Comparison of ENCODE assay signal across 9 mouse cellular contexts in the genomic region with DNA sequence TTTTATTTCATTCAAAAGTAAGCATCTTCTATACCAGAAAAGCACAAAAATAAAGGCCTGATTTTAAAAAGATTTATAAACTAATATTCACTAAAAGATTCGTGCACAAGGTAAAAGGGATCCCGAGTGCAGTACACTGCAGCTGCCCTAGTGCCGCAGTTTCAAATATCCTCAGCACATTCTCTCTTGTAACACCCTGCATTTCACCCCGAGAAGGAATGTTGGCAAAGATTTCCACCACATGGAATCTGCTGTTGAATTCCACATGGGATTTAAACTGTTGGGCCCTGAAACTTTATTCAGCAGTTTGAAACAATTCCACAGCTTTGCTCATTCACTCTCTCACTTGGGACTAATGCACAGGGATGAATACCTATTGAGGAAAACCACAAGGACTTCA. TPM values are rescaled to one million over a fixed set of nuclear protein-coding genes. Genes with fewer than 3 reads are reported as not detected.
DNase-seq lines count a peak whose midpoint lies in the region; ATAC-seq and TF ChIP-seq lines count a peak whose summit lies in the region.
"Had no signal": no experiment of that assay in that cellular context is flagged by ENCODE, and none has a peak within 500 bp of the region (broad histone marks: within the 10 kb centered on the region; RNA-seq: fewer than 3 reads in every experiment).

Ogn (plus strand) TSS at position 333 of the 400 bp plus-strand sequence.

- H3K4me2 ChIP-seq in kidney, embryonic 15.5 days = no peak within 1 kb of the TSS; the same call in 1 of the 2 replicates
- peak within 1 kb of the TSS; percentile 78 for H3K4me2 ChIP-seq in myocyte (ENCODE audit: low read depth)

- H3K36me3 ChIP-seq in kidney, embryonic 15.5 days = no peaks in the 10 kb centered on the region
- H3K36me3 ChIP-seq in myocyte (ENCODE audit: control insufficient read depth, insufficient read depth) = peaks cover 16% of the 10 kb centered on the region

- 57% methylated on average over 4 of the region's 4 CpGs for WGBS in kidney, embryonic 15.5 days

- H3K9ac ChIP-seq in kidney, embryonic 15.5 days = no peak within 1 kb of the TSS

- H3ac ChIP-seq in myocyte (ENCODE audit: control insufficient read depth, insufficient read length) = no peak within 1 kb of the TSS

- peak; percentile 32 for DNase-seq in urinary bladder, postnatal 14 days (ENCODE audit: low spot score)
- no peak for DNase-seq in urinary bladder, postnatal 4 days (ENCODE audit: low spot score in 2 of 2)
- peak in 1 of 2 experiments; percentile 43 for DNase-seq in gastrocnemius, postnatal 4 days (ENCODE audit: low spot score in 2 of 2)
- DNase-seq in cerebellum, adult 9-11 months = no peak
- DNase-seq in left cerebral cortex, adult 8-10 months (ENCODE audit: low spot score in 2 of 2) = no peak

- H3K4me1 ChIP-seq in kidney, embryonic 15.5 days = no peaks in the 10 kb centered on the region

- peaks cover 21% of the 10 kb centered on the region for H3K79me2 ChIP-seq in myocyte (ENCODE audit: control insufficient read depth, insufficient read depth)

- TF ChIP-seq POLR2A in myocyte (IDR thresholded peaks at IDR 0.05; ENCODE audit: insufficient read length, low read depth) = no peak

- H3K27ac ChIP-seq in kidney, embryonic 15.5 days = peak within 1 kb of the TSS; percentile 45; the same call in 1 of the 2 replicates
- H3K27ac ChIP-seq: macrophage had no signal

- ATAC-seq in kidney, embryonic 15.5 days (replicated peaks; ENCODE audit: low FRiP score) = no peak
- no peak for ATAC-seq in monocyte, adult 5-6 weeks (replicated peaks; ENCODE audit: insufficient number of reproducible peaks, low FRiP score, low TSS enrichment, poor library complexity, severe bottlenecking)

- H3K27me3 ChIP-seq in kidney, embryonic 15.5 days = no peaks in the 10 kb centered on the region
- no peaks in the 10 kb centered on the region for H3K27me3 ChIP-seq in myocyte (ENCODE audit: control insufficient read depth, insufficient read depth, insufficient read length)

- peak within 1 kb of the TSS; percentile 32 for H3K4me3 ChIP-seq in kidney, embryonic 15.5 days (replicated peaks)
- H3K4me3 ChIP-seq in myocyte = peak within 1 kb of the TSS; percentile 22

- H3K9me3 ChIP-seq in kidney, embryonic 15.5 days (replicated peaks) = no peaks in the 10 kb centered on the region

TF ChIP-seq in myocyte, 11 proteins besides CTCF, POLR2A, EP300 and RAD21:
- TF ChIP-seq MYOD1 (IDR thresholded peaks at IDR 0.05; ENCODE audit: control insufficient read depth in 1 of 3, insufficient read length in 2 of 3, low read depth in 2 of 3) (peak in 2 of 3 experiments; percentile 41 to 68), TCF3 (IDR thresholded peaks at IDR 0.05; ENCODE audit: insufficient read length, low read depth) (no peak), POLR2AphosphoS2 (IDR thresholded peaks at IDR 0.05; ENCODE audit: insufficient read length, low read depth) (no peak), MAX (IDR thresholded peaks at IDR 0.05; ENCODE audit: low read depth) (peak; percentile 56), CEBPB (IDR thresholded peaks at IDR 0.05; ENCODE audit: insufficient read depth, poor library complexity, severe bottlenecking) (no peak), USF1 (IDR thresholded peaks at IDR 0.05; ENCODE audit: low read depth) (no peak), REST (IDR thresholded peaks at IDR 0.05; ENCODE audit: insufficient read depth, insufficient read length) (no peak), MYOG (IDR thresholded peaks at IDR 0.05; ENCODE audit: control insufficient read depth in 1 of 3, insufficient read depth in 1 of 3, insufficient read length in 2 of 3, low read depth in 2 of 3) (peak in 2 of 3 experiments; percentile 35 to 47), TCF12 (IDR thresholded peaks at IDR 0.05; ENCODE audit: insufficient read depth, poor library complexity, severe bottlenecking) (peak; percentile 6)

RNA-seq across cellular contexts. Expression of gene Ogn, which starts in this region (rescaled TPM):
- total RNA-seq in gastrocnemius, postnatal 4 days (2021) = 100 to 1,000 TPM; 194 to 208 TPM
- 54.4 and 58.9 TPM in 2 replicates for polyA plus RNA-seq in kidney, embryonic 15.5 days (2015; fragmentation: Nextera tagmentation; extraction: Ambion mirVana)
- polyA plus RNA-seq in myocyte (2012; fragmentation: generic; extraction: Trizol) = 19.5 TPM
- not detected in 3 replicates for total RNA-seq in monocyte, adult 5-6 weeks (2017)
- total RNA-seq in left cerebral cortex, adult 8-10 months (2022) = 1 to 10 TPM; 5.1 to 9.6 (median 8.3) TPM
- polyA plus RNA-seq: macrophage had no signal

Comparison
In these comparisons a context has a peak if more than half of its experiments do, and no peak if none do; other contexts are left out.
1. RNA of gene Ogn (total RNA-seq): 194 to 208 TPM in gastrocnemius, postnatal 4 days; 5.1 to 9.6 TPM in left cerebral cortex, adult 8-10 months and not detected in monocyte, adult 5-6 weeks; every median in the first group is over 10 times any median in the second.